Mouse (Mus musculus): Measurements from ENCODE around the gene Coro6. TPM values are rescaled to one million over a fixed set of nuclear protein-coding genes. Genes with fewer than 3 reads are reported as not detected.

Gene Coro6
- polyA plus RNA-seq, 1 experiment from 2014 or later: 0.26 TPM

DNA sequence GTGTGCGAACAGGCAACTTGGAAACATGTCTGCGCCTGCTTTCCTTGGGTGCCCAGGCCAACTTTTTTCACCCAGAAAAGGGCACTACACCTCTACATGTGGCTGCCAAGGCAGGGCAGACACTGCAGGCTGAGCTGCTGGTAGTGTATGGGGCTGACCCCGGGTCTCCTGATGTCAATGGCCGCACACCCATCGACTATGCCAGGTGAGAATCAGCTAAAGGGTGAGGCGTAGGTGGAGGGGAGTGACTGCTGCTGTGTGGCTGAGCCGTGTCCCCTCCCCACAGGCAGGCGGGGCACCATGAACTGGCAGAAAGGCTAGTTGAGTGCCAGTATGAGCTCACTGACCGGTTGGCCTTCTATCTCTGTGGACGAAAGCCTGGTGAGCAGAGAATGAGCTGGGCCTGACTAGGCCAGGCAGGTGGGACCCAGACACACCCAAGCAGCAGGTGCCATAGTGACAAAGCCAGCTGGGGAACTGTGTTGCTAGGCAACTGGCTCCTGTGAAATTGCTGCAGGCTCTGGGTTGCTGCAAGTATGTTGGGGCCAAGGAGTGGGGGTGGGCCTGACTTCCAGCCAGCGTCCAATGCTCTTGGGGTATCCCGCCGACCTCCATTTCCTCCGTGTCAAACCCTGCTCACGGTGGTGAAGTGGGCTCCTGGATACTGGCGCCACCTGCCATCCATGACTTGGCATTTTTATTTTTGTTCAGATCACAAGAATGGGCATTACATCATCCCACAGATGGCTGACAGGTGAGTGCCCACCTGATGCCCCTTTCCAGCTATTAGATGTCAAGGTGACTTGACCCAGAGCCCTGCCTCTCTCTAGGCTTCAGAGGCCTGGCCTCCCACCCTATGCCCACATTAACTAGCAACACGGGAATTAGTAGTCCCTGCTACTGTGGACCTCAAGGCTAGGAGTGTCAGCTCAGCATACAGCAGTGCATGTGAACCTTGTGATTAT, 38.4 kb downstream of the Coro6 start:
- Histone ChIP-seq H3K9me3 (ENCODE audit: control insufficient read depth, low read length) (no peaks in the 10 kb centered on the region), H3K4me1 (ENCODE audit: control insufficient read depth, insufficient read depth, low read length) (peaks cover 13% of the 10 kb centered on the region; the same call in 1 of the 2 replicates), H3K27me3 (ENCODE audit: control insufficient read depth, insufficient read depth, low read length) (no peaks in the 10 kb centered on the region), H3K9ac (replicated peaks; ENCODE audit: low read length) (no peak overlapping the region), H3K36me3 (ENCODE audit: control insufficient read depth, insufficient read depth, low read length) (peaks cover 65% of the 10 kb centered on the region), H3K4me3 (replicated peaks; ENCODE audit: low read depth, low read length) (no peak overlapping the region), H3K27ac (replicated peaks; ENCODE audit: low read depth, low read length) (no peak overlapping the region), H3K4me2 (ENCODE audit: low read length) (no peak overlapping the region)
- 74% methylated on average over 17 of the region's 17 CpGs for WGBS
- DNase-seq (peak; percentile 39), ATAC-seq (ENCODE audit: low FRiP score, low TSS enrichment) (no peak)

DNA sequence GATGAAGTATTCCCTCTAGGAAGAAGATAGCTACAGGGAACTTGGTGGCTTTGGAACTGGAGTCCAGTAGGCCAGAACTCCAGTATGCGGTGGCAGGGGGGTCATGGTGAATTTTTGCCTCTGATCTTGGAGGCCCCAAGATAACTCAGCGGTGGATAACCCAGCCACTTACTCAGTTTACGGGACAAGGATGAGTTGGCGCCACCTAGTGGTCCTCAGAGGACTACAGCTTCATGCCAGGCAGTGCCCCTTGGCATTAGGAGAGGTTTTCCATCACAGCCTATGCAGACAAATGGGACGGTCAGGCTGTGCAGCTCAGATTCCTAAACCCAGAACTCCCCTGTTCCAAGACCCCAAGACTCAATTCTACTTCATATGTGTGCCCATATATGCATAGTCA, 39.2 kb downstream of the Coro6 start:
- Histone ChIP-seq H3K27ac (replicated peaks; ENCODE audit: low read depth, low read length) (no peak overlapping the region), H3K4me1 (ENCODE audit: control insufficient read depth, insufficient read depth, low read length) (peaks cover 13% of the 10 kb centered on the region; the same call in 1 of the 2 replicates), H3K4me3 (replicated peaks; ENCODE audit: low read depth, low read length) (no peak overlapping the region), H3K9ac (replicated peaks; ENCODE audit: low read length) (no peak overlapping the region), H3K9me3 (ENCODE audit: control insufficient read depth, low read length) (no peaks in the 10 kb centered on the region), H3K27me3 (ENCODE audit: control insufficient read depth, insufficient read depth, low read length) (no peaks in the 10 kb centered on the region), H3K4me2 (ENCODE audit: low read length) (no peak overlapping the region), H3K36me3 (ENCODE audit: control insufficient read depth, insufficient read depth, low read length) (peaks cover 72% of the 10 kb centered on the region)
- ATAC-seq (ENCODE audit: low FRiP score, low TSS enrichment) (no peak), DNase-seq (peak; percentile 90)
- 17% methylated on average over 5 of the region's 5 CpGs for WGBS

DNA sequence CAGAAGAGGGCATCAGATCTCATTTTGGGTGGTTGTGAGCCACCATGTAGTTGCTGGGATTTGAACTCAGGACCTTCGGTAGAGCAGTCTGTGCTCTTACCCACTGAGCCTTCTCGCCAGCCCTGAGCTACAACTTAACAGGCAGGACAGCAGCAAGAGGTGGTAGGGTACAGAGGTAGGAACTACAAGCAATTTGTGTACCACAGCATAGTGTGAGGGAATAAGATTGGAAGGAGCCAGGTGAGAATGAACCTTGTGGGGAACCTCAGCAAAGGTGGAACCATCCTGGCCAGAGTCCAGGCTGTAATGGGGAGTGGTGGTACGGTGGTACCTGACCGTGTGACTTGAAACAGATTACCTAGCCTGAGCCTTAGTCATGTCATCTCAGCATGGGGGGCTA, 39.8 kb downstream of the Coro6 start:
- Histone ChIP-seq H3K9me3 (ENCODE audit: control insufficient read depth, low read length) (no peaks in the 10 kb centered on the region), H3K27ac (replicated peaks; ENCODE audit: low read depth, low read length) (no peak overlapping the region), H3K4me3 (replicated peaks; ENCODE audit: low read depth, low read length) (no peak overlapping the region), H3K36me3 (ENCODE audit: control insufficient read depth, insufficient read depth, low read length) (peaks cover 78% of the 10 kb centered on the region), H3K4me2 (ENCODE audit: low read length) (no peak overlapping the region), H3K27me3 (ENCODE audit: control insufficient read depth, insufficient read depth, low read length) (no peaks in the 10 kb centered on the region), H3K9ac (replicated peaks; ENCODE audit: low read length) (no peak overlapping the region), H3K4me1 (ENCODE audit: control insufficient read depth, insufficient read depth, low read length) (peaks cover 13% of the 10 kb centered on the region; the same call in 1 of the 2 replicates)
- ATAC-seq (ENCODE audit: low FRiP score, low TSS enrichment): no peak
- no peak for DNase-seq
- 93% methylated on average over 4 of the region's 4 CpGs for WGBS

DNA sequence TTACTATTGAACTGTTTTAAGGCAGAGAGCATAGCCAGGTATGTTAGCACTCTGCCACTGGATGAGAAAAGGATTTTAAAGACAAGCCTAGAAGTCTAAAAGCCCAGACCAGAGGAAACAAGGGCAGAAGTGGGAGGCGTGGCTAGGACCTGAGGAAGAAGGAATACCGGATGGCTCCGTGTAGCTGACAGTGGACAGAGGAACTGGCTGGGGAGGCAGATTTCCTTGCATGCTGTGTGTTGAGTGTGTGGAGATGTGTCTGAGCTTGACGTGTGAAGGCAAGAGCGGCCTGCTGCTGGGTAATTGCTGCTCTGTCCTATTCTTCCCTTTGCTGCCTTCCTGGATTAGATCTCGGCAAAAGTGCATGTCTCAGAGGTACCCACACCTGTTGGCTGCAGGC, 40.3 kb downstream of the Coro6 start:
- no peak overlapping the region for H3K4me2 ChIP-seq (ENCODE audit: low read length)
- H3K4me3 ChIP-seq (replicated peaks; ENCODE audit: low read depth, low read length): no peak overlapping the region
- no peaks in the 10 kb centered on the region for H3K9me3 ChIP-seq (ENCODE audit: control insufficient read depth, low read length)
- H3K36me3 ChIP-seq (ENCODE audit: control insufficient read depth, insufficient read depth, low read length): peaks cover 83% of the 10 kb centered on the region
- DNase-seq (no peak), ATAC-seq (ENCODE audit: low FRiP score, low TSS enrichment) (no peak)
- H3K27me3 ChIP-seq (ENCODE audit: control insufficient read depth, insufficient read depth, low read length): no peaks in the 10 kb centered on the region
- no peak overlapping the region for H3K27ac ChIP-seq (replicated peaks; ENCODE audit: low read depth, low read length)
- no peak overlapping the region for H3K9ac ChIP-seq (replicated peaks; ENCODE audit: low read length)
- 88% methylated on average over 6 of the region's 6 CpGs for WGBS
- peaks cover 13% of the 10 kb centered on the region; the same call in 1 of the 2 replicates for H3K4me1 ChIP-seq (ENCODE audit: control insufficient read depth, insufficient read depth, low read length)

DNA sequence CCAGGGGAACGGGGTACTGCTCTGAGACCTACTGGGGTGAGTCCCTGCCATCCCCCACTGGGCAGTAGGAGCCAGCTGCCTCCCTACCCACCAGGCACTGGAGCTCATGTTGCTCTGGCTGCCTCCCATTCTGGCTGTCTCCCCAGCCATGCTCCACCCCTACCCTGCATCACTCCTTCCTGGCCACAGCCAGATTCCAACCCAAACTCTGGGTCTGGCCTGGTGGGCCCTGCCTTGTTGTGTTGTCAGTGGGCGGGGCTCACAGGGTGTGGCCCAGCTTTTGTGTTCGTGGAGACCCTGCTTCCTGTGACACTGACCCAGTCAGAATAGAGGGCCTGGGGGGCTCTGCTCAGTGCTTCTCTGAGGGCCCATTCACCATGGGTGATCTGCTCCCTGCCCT, 41.3 kb downstream of the Coro6 start:
- DNase-seq (no peak), ATAC-seq (ENCODE audit: low FRiP score, low TSS enrichment) (no peak)
- Histone ChIP-seq H3K4me2 (ENCODE audit: low read length) (no peak overlapping the region), H3K4me1 (ENCODE audit: control insufficient read depth, insufficient read depth, low read length) (peaks cover 13% of the 10 kb centered on the region), H3K36me3 (ENCODE audit: control insufficient read depth, insufficient read depth, low read length) (peaks cover 86% of the 10 kb centered on the region), H3K9me3 (ENCODE audit: control insufficient read depth, low read length) (no peaks in the 10 kb centered on the region), H3K9ac (replicated peaks; ENCODE audit: low read length) (no peak overlapping the region), H3K4me3 (replicated peaks; ENCODE audit: low read depth, low read length) (no peak overlapping the region), H3K27me3 (ENCODE audit: control insufficient read depth, insufficient read depth, low read length) (no peaks in the 10 kb centered on the region), H3K27ac (replicated peaks; ENCODE audit: low read depth, low read length) (no peak overlapping the region)
- WGBS: 73% methylated on average over 3 of the region's 3 CpGs

DNA sequence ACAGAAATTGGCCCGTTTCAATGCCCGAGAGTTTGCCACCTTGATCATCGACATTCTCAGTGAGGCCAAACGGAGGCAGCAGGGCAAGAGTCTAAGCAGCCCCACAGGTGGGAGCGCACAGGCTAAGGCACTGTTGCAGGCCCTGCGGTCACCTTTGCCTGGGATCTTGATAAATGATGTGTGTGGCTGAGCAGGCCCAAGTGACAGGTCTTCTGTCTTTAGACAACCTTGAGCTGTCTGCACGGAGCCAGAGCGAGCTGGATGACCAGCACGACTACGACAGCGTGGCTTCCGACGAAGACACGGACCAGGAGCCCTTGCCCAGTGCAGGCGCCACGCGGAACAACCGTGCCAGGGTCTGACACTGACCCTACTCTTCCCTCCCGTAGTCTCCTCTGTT, 42.2 kb downstream of the Coro6 start:
- Histone ChIP-seq H3K4me1 (ENCODE audit: control insufficient read depth, insufficient read depth, low read length) (peaks cover 13% of the 10 kb centered on the region), H3K9me3 (ENCODE audit: control insufficient read depth, low read length) (no peaks in the 10 kb centered on the region), H3K36me3 (ENCODE audit: control insufficient read depth, insufficient read depth, low read length) (peaks cover 78% of the 10 kb centered on the region), H3K27ac (replicated peaks; ENCODE audit: low read depth, low read length) (no peak overlapping the region), H3K4me2 (ENCODE audit: low read length) (no peak overlapping the region), H3K4me3 (replicated peaks; ENCODE audit: low read depth, low read length) (no peak overlapping the region), H3K27me3 (ENCODE audit: control insufficient read depth, insufficient read depth, low read length) (no peaks in the 10 kb centered on the region), H3K9ac (replicated peaks; ENCODE audit: low read length) (no peak overlapping the region)
- ATAC-seq (ENCODE audit: low FRiP score, low TSS enrichment): no peak
- no peak for DNase-seq
- 96% methylated on average over 19 of the region's 19 CpGs for WGBS

GRCm38 (mm10) chr11:77505291-77505980, 43.2 kb downstream of the Coro6 start:
- Histone ChIP-seq H3K27me3 (ENCODE audit: control insufficient read depth, insufficient read depth, low read length) (no peaks in the 10 kb centered on the region), H3K4me2 (ENCODE audit: low read length) (no peak overlapping the region), H3K36me3 (ENCODE audit: control insufficient read depth, insufficient read depth, low read length) (peaks cover 67% of the 10 kb centered on the region), H3K4me1 (ENCODE audit: control insufficient read depth, insufficient read depth, low read length) (peaks cover 12% of the 10 kb centered on the region), H3K27ac (replicated peaks; ENCODE audit: low read depth, low read length) (no peak overlapping the region), H3K9me3 (ENCODE audit: control insufficient read depth, low read length) (no peaks in the 10 kb centered on the region), H3K9ac (replicated peaks; ENCODE audit: low read length) (no peak overlapping the region), H3K4me3 (replicated peaks; ENCODE audit: low read depth, low read length) (no peak overlapping the region)
- no peak for ATAC-seq (ENCODE audit: low FRiP score, low TSS enrichment)
- no peak for DNase-seq
- WGBS: 92% methylated on average over 22 of the region's 22 CpGs

- WGBS: 78% methylated on average over 14 of the region's 14 CpGs
- Histone ChIP-seq H3K9me3 (ENCODE audit: control insufficient read depth, low read length) (no peaks in the 10 kb centered on the region), H3K4me1 (ENCODE audit: control insufficient read depth, insufficient read depth, low read length) (peaks cover 5% of the 10 kb centered on the region), H3K36me3 (ENCODE audit: control insufficient read depth, insufficient read depth, low read length) (peaks cover 59% of the 10 kb centered on the region), H3K9ac (replicated peaks; ENCODE audit: low read length) (no peak overlapping the region), H3K4me2 (ENCODE audit: low read length) (no peak overlapping the region), H3K4me3 (replicated peaks; ENCODE audit: low read depth, low read length) (no peak overlapping the region), H3K27me3 (ENCODE audit: control insufficient read depth, insufficient read depth, low read length) (no peaks in the 10 kb centered on the region), H3K27ac (replicated peaks; ENCODE audit: low read depth, low read length) (no peak overlapping the region)
- DNase-seq: no peak
- no peak for ATAC-seq (ENCODE audit: low FRiP score, low TSS enrichment)
Observed at GRCm38 (mm10) chr11:77506273-77506672, 44.1 kb downstream of the Coro6 start.
